Mouse (Mus musculus): Measurements from ENCODE around the gene Rasal1. TPM values are rescaled to one million over a fixed set of nuclear protein-coding genes. Genes with fewer than 3 reads are reported as not detected.

Rasal1 gene
- polyA plus RNA-seq, 1 experiment from 2014 or later: 0.08 TPM

DNA sequence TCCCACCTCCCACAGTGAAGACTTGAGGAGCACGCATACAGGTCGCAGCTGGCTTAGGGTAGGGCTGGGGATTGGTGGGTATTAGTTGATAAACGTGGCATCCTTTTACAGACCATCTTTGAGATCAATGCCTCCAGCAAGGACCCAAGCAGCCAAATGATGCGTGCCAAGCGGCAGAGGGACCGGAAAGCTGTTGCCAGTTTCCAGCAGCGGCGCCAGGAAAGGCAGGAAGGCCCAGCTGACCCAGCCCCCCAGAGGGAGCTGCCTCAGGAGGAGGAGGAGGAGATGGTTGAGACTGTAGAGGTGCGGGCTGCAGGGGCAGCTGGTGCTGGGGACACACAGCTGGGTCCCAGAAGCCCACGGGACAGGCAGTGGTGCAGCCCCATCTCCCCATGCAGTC is 24.2 kb upstream of the Rasal1 start:
- 95% methylated on average over 10 of the region's 10 CpGs for WGBS
- no peak for ATAC-seq (ENCODE audit: low FRiP score, low TSS enrichment)
- H3K9me3 ChIP-seq (ENCODE audit: control insufficient read depth, low read length): no peaks in the 10 kb centered on the region

DNA sequence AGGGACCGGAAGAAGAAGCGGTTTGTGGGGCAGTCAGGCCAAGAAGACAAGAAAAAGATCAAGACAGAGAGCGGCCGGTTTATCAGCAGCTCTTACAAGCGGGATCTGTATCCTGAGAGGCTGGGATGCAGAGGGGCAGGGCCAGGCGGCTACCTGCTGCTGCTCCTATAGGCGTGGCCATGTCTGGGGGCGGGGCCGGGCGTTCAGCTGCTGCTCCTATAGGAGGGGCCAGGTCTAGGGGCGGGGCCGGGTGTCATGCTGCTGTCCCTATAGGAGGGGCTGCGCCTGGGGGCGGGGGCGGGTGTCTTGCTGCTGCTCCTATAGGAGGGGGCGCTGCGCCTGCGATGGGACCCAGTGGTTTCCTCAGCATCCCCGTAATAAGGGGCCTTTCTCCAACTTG is 22.2 kb upstream of the Rasal1 start:
- DNase-seq (ENCODE audit: low spot score) (peak; percentile 82), ATAC-seq (ENCODE audit: low FRiP score, low TSS enrichment) (peak; percentile 66)
- Histone ChIP-seq H3K4me1 (replicated peaks; ENCODE audit: control insufficient read depth, insufficient read depth) (no peaks in the 10 kb centered on the region), H3K4me2 (replicated peaks; ENCODE audit: low read depth) (no peak overlapping the region), H3K36me3 (ENCODE audit: control insufficient read depth, insufficient read depth, low read length) (peaks cover 23% of the 10 kb centered on the region), H3K4me3 (ENCODE audit: low read depth, low read length) (no peak overlapping the region), H3K9ac (ENCODE audit: low read length) (no peak overlapping the region), H3K9me3 (ENCODE audit: control insufficient read depth, low read length) (no peaks in the 10 kb centered on the region), H3K27me3 (ENCODE audit: control insufficient read depth, insufficient read depth, low read length) (no peaks in the 10 kb centered on the region), H3K27ac (replicated peaks) (no peak overlapping the region)
- 46% methylated on average over 19 of the region's 19 CpGs for WGBS
- TF ChIP-seq EP300 (optimal IDR thresholded peaks at IDR 0.05) (no peak), CTCF (IDR thresholded peaks at IDR 0.05; ENCODE audit: low read depth) (no peak)

More for the DNA sequence above, 24.2 kb upstream of the Rasal1 start:
- no peak overlapping the region for H3K27ac ChIP-seq (replicated peaks)
- H3K9ac ChIP-seq (ENCODE audit: low read length): no peak overlapping the region
- H3K36me3 ChIP-seq (ENCODE audit: control insufficient read depth, insufficient read depth, low read length): peaks cover 37% of the 10 kb centered on the region
- H3K4me2 ChIP-seq (replicated peaks; ENCODE audit: low read depth): no peak overlapping the region
- DNase-seq (ENCODE audit: low spot score): no peak
- no peak for TF ChIP-seq CTCF (IDR thresholded peaks at IDR 0.05; ENCODE audit: low read depth)
- no peak for TF ChIP-seq EP300 (optimal IDR thresholded peaks at IDR 0.05)
- H3K4me1 ChIP-seq (replicated peaks; ENCODE audit: control insufficient read depth, insufficient read depth): no peaks in the 10 kb centered on the region
- H3K4me3 ChIP-seq (ENCODE audit: low read depth, low read length): no peak overlapping the region
- no peaks in the 10 kb centered on the region for H3K27me3 ChIP-seq (ENCODE audit: control insufficient read depth, insufficient read depth, low read length)

DNA sequence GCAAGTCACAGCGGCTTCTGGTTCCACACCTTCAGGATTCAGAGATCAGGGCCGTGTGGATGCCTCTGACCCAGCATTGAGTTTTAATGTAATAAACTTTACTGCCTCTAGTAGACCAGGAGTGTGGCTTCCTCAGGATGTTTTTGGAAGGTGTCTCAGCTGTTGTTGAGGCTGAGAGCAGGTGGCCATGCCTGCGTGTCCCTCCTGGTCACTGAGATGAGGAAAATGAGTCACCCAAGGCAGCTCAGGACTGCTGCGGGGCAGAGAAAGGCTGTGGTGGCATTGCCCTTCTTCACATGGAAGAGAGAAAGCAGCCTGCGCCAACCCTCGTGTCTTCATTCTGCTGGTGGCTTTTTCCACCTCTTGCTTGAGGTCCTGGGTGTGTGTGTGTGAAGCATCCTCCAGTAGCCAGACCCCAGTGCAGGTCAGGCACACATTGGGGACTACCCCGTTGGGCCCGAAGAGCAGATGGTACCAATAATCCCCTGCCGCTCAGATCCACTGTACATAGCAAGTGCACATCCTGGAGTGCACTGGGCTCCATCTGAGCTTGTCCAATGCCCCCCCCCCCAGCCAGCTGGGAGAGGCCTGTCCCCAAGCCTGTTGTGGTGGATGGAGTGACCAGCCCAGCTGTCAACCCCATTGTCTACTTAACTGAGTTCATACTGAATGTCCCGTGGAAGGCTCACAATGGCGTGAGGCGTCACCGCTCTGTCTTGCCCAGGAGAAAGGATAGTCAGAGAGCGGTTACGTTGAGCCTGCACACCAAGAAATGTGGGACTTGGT is 20.9 kb upstream of the Rasal1 start:
- Histone ChIP-seq H3K9me3 (ENCODE audit: control insufficient read depth, low read length) (no peaks in the 10 kb centered on the region), H3K4me3 (ENCODE audit: low read depth, low read length) (no peak overlapping the region), H3K36me3 (ENCODE audit: control insufficient read depth, insufficient read depth, low read length) (peaks cover 14% of the 10 kb centered on the region), H3K27me3 (ENCODE audit: control insufficient read depth, insufficient read depth, low read length) (no peaks in the 10 kb centered on the region), H3K9ac (ENCODE audit: low read length) (no peak overlapping the region), H3K4me1 (replicated peaks; ENCODE audit: control insufficient read depth, insufficient read depth) (no peaks in the 10 kb centered on the region), H3K4me2 (replicated peaks; ENCODE audit: low read depth) (no peak overlapping the region), H3K27ac (replicated peaks) (no peak overlapping the region)
- 89% methylated on average over 15 of the region's 15 CpGs for WGBS
- DNase-seq (ENCODE audit: low spot score): no peak
- TF ChIP-seq EP300 (optimal IDR thresholded peaks at IDR 0.05) (no peak), CTCF (IDR thresholded peaks at IDR 0.05; ENCODE audit: low read depth) (no peak)
- ATAC-seq (ENCODE audit: low FRiP score, low TSS enrichment): no peak

DNA sequence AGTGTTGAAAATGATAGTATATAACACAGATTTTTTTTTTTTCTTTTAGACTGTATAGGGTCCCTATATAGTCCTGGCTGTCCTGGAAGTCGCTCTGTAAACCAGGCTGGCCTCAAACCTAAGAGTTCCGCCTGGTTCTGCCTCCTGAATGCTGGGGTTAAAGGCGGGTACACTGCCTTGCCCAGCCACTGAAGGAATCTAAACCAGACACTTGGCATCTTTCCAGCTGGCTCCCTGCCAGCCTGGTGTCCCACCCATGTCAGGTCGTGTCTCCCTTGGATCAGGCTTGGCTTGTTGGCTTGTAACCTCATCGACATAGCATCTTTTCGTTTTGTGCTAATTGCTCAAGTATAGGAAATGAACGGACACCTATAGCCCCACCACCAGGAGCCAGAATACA is 20.0 kb upstream of the Rasal1 start:
- no peak for ATAC-seq (ENCODE audit: low FRiP score, low TSS enrichment)

DNA sequence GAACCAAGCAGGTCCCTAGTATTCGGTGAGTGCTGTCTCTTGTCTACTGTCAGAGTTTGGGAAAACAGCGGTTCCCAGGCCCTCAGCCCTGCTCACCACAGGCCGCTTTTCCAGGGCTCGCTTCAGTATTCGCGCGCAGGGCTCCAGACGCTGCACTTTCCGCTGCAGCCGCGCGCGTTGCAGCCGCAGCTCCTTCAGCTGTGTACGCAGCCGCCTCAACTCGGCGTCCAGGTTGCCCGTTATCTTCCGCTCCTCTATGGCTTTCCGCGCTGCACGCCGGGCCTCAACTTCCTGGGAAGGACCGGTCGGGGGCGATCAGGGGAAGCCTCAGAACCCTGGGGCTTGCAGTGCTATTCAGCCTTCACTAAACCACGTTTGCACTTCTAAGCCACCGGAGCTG is 17.5 kb upstream of the Rasal1 start:
- Histone ChIP-seq H3K4me3 (ENCODE audit: low read depth, low read length) (no peak overlapping the region; the same call in 1 of the 2 replicates), H3K4me2 (replicated peaks; ENCODE audit: low read depth) (no peak overlapping the region), H3K36me3 (ENCODE audit: control insufficient read depth, insufficient read depth, low read length) (no peaks in the 10 kb centered on the region), H3K9ac (ENCODE audit: low read length) (no peak overlapping the region), H3K4me1 (replicated peaks; ENCODE audit: control insufficient read depth, insufficient read depth) (no peaks in the 10 kb centered on the region), H3K27ac (replicated peaks) (no peak overlapping the region), H3K27me3 (ENCODE audit: control insufficient read depth, insufficient read depth, low read length) (no peaks in the 10 kb centered on the region), H3K9me3 (ENCODE audit: control insufficient read depth, low read length) (no peaks in the 10 kb centered on the region)
- WGBS: 6% methylated on average over 29 of the region's 29 CpGs
- DNase-seq (ENCODE audit: low spot score) (no peak), ATAC-seq (ENCODE audit: low FRiP score, low TSS enrichment) (no peak)
- TF ChIP-seq CTCF (IDR thresholded peaks at IDR 0.05; ENCODE audit: low read depth): no peak
- no peak for TF ChIP-seq EP300 (optimal IDR thresholded peaks at IDR 0.05)

More for the DNA sequence above, 20.0 kb upstream of the Rasal1 start:
- Histone ChIP-seq H3K27me3 (ENCODE audit: control insufficient read depth, insufficient read depth, low read length) (no peaks in the 10 kb centered on the region), H3K4me3 (ENCODE audit: low read depth, low read length) (no peak overlapping the region), H3K36me3 (ENCODE audit: control insufficient read depth, insufficient read depth, low read length) (peaks cover 10% of the 10 kb centered on the region), H3K9me3 (ENCODE audit: control insufficient read depth, low read length) (no peaks in the 10 kb centered on the region), H3K27ac (replicated peaks) (no peak overlapping the region), H3K9ac (ENCODE audit: low read length) (no peak overlapping the region), H3K4me2 (replicated peaks; ENCODE audit: low read depth) (no peak overlapping the region), H3K4me1 (replicated peaks; ENCODE audit: control insufficient read depth, insufficient read depth) (no peaks in the 10 kb centered on the region)
- no peak for DNase-seq (ENCODE audit: low spot score)
- TF ChIP-seq EP300 (optimal IDR thresholded peaks at IDR 0.05) (no peak), CTCF (IDR thresholded peaks at IDR 0.05; ENCODE audit: low read depth) (no peak)
- 40% methylated on average over 7 of the region's 7 CpGs for WGBS

DNA sequence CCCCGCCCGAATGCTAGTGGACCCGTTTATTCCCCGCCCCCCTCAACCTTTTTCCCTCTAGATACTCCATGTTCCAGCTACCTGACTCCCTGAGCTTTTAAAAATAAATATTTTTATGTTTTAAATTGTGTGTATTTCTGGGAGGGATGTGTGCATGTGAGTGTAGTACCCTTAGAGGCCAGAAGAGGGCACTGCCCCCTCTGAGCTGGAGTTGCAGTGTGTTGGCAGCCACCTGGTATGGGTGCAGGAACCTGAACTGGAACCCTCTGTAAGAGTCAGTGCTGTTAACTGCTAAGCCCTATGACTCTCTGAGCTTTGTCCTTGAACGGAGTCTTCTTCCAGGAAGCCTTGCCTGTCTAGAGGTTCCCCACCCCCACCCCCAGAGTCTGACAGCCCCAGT is 16.7 kb upstream of the Rasal1 start:
- Histone ChIP-seq H3K4me3 (ENCODE audit: low read depth, low read length) (no peak overlapping the region), H3K27me3 (ENCODE audit: control insufficient read depth, insufficient read depth, low read length) (no peaks in the 10 kb centered on the region), H3K36me3 (ENCODE audit: control insufficient read depth, insufficient read depth, low read length) (no peaks in the 10 kb centered on the region), H3K4me2 (replicated peaks; ENCODE audit: low read depth) (no peak overlapping the region), H3K9ac (ENCODE audit: low read length) (no peak overlapping the region), H3K4me1 (replicated peaks; ENCODE audit: control insufficient read depth, insufficient read depth) (no peaks in the 10 kb centered on the region), H3K27ac (replicated peaks) (no peak overlapping the region), H3K9me3 (ENCODE audit: control insufficient read depth, low read length) (no peaks in the 10 kb centered on the region)
- WGBS: 94% methylated on average over 5 of the region's 5 CpGs
- TF ChIP-seq CTCF (IDR thresholded peaks at IDR 0.05; ENCODE audit: low read depth): peak; percentile 27; the same call in 1 of the 2 replicates
- no peak for TF ChIP-seq EP300 (optimal IDR thresholded peaks at IDR 0.05)
- DNase-seq (ENCODE audit: low spot score) (no peak), ATAC-seq (ENCODE audit: low FRiP score, low TSS enrichment) (no peak)

All from stomach, postnatal 0 days (tissue).